Mouse (Mus musculus) kidney, adult 18-20 months (tissue): ENCODE measurements around the gene Vmn1r143.
"Not testable (repeated sequence)": the region's sequence is repeated elsewhere in the genome, so short reads cannot be mapped to it uniquely, and the experiment has no call there.

Experiments used
- DNase-seq: peaks from one replicate; pipeline ENCODE4 v3.0.0; 2021

Vmn1r143 gene

GRCm38 (mm10) chr7:22189077-22189476, at the start of gene Vmn1r143:
TSS of gene Vmn1r143 (plus strand) at chr7:22189377.
- DNase-seq: not testable (repeated sequence)

- not testable (repeated sequence) for DNase-seq
These were observed 25.2 kb upstream of the Vmn1r143 start, which contains the start of gene Vmn1r142 for GRCm38 (mm10) chr7:22163935-22164334. TSS of gene Vmn1r142 (minus strand) at chr7:22164035.

GRCm38 (mm10) chr7:22201164-22201563, 12.0 kb downstream of the Vmn1r143 start, which contains the start of gene Gm8653:
TSS of gene Gm8653 (minus strand) at chr7:22201264.
- not testable (repeated sequence) for DNase-seq

GRCm38 (mm10) chr7:22229384-22229783, 40.2 kb downstream of the Vmn1r143 start, which contains the start of gene Gm8453:
TSS of gene Gm8453 (minus strand) at chr7:22229484.
- not testable (repeated sequence) for DNase-seq
